Mouse (Mus musculus): ENCODE measurements at regions not wholly inside any gene's neighbourhood (a gene's known extent, or its start where the extent isn't known, plus 50 kb on each side); places are given as distances from the start of the nearest gene placed in this dataset.

DNA sequence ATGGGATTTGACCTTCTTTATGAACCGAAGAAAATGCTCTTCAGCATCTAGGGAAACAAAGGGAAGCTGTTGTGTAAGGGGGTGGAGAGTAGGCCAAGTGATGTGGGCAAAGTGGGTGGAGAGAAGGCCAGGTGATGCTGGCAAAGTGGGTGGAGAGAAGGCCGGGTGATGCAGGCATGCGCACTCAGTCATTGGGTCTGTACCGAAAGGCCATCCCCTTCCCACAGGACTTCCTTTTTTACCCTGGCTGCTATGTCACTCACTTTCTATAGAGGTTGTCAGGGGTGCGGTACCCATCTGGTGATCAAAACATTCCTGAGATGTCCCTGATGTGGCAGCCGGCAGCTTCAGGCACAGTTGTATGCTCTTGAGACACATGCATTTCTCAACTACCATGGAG is 131.2 kb upstream of the Prok2 start:
- Histone ChIP-seq H3K4me3 (ENCODE audit: low read depth, low read length) (no peak overlapping the region), H3K9ac (replicated peaks; ENCODE audit: low read depth, low read length) (no peak overlapping the region), H3K27ac (ENCODE audit: low read length) (no peak overlapping the region), H3K9me3 (ENCODE audit: control insufficient read depth, low read depth, low read length) (no peaks in the 10 kb centered on the region), H3K27me3 (ENCODE audit: control insufficient read depth, insufficient read depth, low read length) (no peaks in the 10 kb centered on the region), H3K4me2 (replicated peaks; ENCODE audit: low read depth, low read length) (no peak overlapping the region), H3K36me3 (ENCODE audit: control insufficient read depth, insufficient read depth, low read length) (no peaks in the 10 kb centered on the region), H3K4me1 (ENCODE audit: control insufficient read depth, insufficient read depth, low read length) (no peaks in the 10 kb centered on the region)
- ATAC-seq (ENCODE audit: insufficient number of reproducible peaks, insufficient read depth, low FRiP score, low read depth): no peak
- WGBS: 73% methylated on average over 6 of the region's 6 CpGs

DNA sequence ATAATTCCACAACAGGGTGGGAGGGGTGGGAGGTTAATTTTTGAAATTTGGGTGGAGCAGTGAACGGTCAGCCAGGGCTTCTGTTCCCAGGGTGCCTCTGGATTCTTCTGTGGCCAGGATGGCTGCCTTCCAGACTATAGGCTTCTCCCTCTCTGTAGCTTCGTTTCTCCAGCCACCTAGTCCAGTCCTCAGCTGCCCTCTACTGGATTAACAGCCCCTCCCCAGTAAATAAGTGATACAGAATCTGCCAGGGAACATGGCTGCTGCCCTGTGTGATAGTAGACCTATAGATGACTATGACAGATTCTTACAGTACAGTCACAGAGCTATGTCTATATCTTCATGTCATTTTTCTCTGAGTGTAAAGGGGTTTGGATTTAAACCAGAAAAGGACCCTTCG is 127.5 kb upstream of the Prok2 start:
- Histone ChIP-seq H3K4me2 (replicated peaks; ENCODE audit: low read depth, low read length) (no peak overlapping the region), H3K9ac (replicated peaks; ENCODE audit: low read depth, low read length) (no peak overlapping the region), H3K4me3 (ENCODE audit: low read depth, low read length) (no peak overlapping the region), H3K27ac (ENCODE audit: low read length) (no peak overlapping the region), H3K4me1 (ENCODE audit: control insufficient read depth, insufficient read depth, low read length) (no peaks in the 10 kb centered on the region), H3K9me3 (ENCODE audit: control insufficient read depth, low read depth, low read length) (no peaks in the 10 kb centered on the region), H3K27me3 (ENCODE audit: control insufficient read depth, insufficient read depth, low read length) (no peaks in the 10 kb centered on the region), H3K36me3 (ENCODE audit: control insufficient read depth, insufficient read depth, low read length) (no peaks in the 10 kb centered on the region)
- no peak for ATAC-seq (ENCODE audit: insufficient number of reproducible peaks, insufficient read depth, low FRiP score, low read depth)
- 42% methylated on average over 3 of the region's 3 CpGs for WGBS

DNA sequence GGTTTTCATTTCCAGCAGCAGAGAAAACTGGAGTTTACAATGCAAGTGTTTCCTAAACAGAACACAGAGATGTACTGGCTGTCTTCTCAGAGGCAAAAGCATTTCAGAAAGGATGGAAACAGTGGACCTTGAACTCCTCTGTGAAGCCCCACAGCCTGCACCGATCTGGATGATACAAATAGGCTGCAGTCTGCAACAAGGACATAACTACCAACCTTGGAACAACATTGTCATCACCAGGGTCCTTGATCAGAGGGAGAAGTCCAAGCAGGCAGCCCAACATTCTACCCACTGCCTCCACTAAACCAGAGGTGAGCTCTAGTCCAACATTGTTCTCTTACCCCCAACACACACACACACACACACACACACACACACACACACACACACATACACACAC is 124.5 kb upstream of the Prok2 start:
- Histone ChIP-seq H3K4me1 (ENCODE audit: control insufficient read depth, insufficient read depth, low read length) (no peaks in the 10 kb centered on the region), H3K9me3 (ENCODE audit: control insufficient read depth, low read depth, low read length) (no peaks in the 10 kb centered on the region), H3K36me3 (ENCODE audit: control insufficient read depth, insufficient read depth, low read length) (no peaks in the 10 kb centered on the region), H3K4me3 (ENCODE audit: low read depth, low read length) (no peak overlapping the region), H3K27ac (ENCODE audit: low read length) (no peak overlapping the region), H3K9ac (replicated peaks; ENCODE audit: low read depth, low read length) (no peak overlapping the region), H3K27me3 (ENCODE audit: control insufficient read depth, insufficient read depth, low read length) (no peaks in the 10 kb centered on the region), H3K4me2 (replicated peaks; ENCODE audit: low read depth, low read length) (no peak overlapping the region)
- WGBS: 87% methylated on average over 1 of the region's 1 CpGs
- ATAC-seq (ENCODE audit: insufficient number of reproducible peaks, insufficient read depth, low FRiP score, low read depth): no peak

DNA sequence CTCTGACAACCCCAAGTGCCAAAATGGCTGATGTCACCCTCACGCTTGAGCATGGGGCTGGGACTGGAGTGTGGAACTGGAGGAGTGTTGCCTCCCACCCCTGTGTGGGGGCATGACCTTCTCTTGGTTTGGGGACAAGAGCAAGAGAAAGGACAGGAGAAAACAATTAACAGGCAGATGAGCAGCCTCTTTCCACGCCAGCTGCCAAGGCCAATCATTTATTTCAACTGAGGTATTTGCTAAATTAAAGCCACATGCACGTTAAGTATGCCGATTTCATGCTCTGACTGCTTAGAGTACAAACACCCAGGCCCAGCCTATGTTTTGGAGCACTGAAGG is 119.3 kb upstream of the Prok2 start:
- WGBS: 45% methylated on average over 4 of the region's 4 CpGs
- H3K27ac ChIP-seq (ENCODE audit: low read length): no peak overlapping the region
- H3K27me3 ChIP-seq (ENCODE audit: control insufficient read depth, insufficient read depth, low read length): no peaks in the 10 kb centered on the region
- no peaks in the 10 kb centered on the region for H3K9me3 ChIP-seq (ENCODE audit: control insufficient read depth, low read depth, low read length)
- H3K36me3 ChIP-seq (ENCODE audit: control insufficient read depth, insufficient read depth, low read length): no peaks in the 10 kb centered on the region
- H3K4me2 ChIP-seq (replicated peaks; ENCODE audit: low read depth, low read length): no peak overlapping the region
- H3K4me3 ChIP-seq (ENCODE audit: low read depth, low read length): no peak overlapping the region
- no peak overlapping the region for H3K9ac ChIP-seq (replicated peaks; ENCODE audit: low read depth, low read length)
- no peak for ATAC-seq (ENCODE audit: insufficient number of reproducible peaks, insufficient read depth, low FRiP score, low read depth)
- no peaks in the 10 kb centered on the region for H3K4me1 ChIP-seq (ENCODE audit: control insufficient read depth, insufficient read depth, low read length)

DNA sequence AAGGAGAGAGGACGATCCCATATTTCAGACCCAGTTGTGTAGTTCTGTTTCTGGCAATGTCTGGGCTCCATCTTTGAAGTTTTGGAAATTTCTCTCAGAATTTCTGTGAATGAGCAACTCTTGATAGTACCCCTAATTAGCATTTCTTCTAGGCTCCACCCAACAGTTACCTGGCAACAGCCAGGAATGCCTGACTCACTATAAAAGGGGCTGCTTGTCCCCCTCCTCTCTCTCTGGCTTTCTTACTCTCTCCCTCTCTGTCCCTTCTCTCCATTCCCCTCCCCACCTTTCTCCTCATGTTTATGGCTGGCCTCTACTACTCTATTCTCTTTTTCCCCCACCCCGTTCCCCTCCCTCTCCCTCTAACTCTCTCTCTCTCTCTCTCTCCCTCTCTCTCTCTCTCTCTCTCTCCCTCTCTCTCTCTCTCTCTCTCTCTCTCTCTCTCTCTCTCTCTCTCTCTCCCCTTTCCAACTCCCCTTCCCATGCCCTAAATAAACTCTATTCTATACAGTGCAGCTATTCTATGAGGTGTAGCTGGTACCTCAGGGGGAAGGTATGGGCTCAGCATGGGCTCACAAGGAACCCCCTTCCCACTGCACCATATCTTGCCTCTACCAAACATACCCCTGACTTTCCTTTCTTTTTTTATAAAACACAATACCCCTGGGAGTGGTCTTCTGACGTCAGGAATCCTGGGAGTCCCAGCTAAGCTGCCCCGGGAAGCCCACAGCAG is 118.7 kb upstream of the Prok2 start:
- 36% methylated on average over 4 of the region's 4 CpGs for WGBS
- Histone ChIP-seq H3K4me2 (replicated peaks; ENCODE audit: low read depth, low read length) (no peak overlapping the region), H3K27ac (ENCODE audit: low read length) (no peak overlapping the region), H3K9ac (replicated peaks; ENCODE audit: low read depth, low read length) (no peak overlapping the region), H3K4me1 (ENCODE audit: control insufficient read depth, insufficient read depth, low read length) (no peaks in the 10 kb centered on the region), H3K27me3 (ENCODE audit: control insufficient read depth, insufficient read depth, low read length) (no peaks in the 10 kb centered on the region), H3K4me3 (ENCODE audit: low read depth, low read length) (no peak overlapping the region), H3K9me3 (ENCODE audit: control insufficient read depth, low read depth, low read length) (no peaks in the 10 kb centered on the region), H3K36me3 (ENCODE audit: control insufficient read depth, insufficient read depth, low read length) (no peaks in the 10 kb centered on the region)
- no peak for ATAC-seq (ENCODE audit: insufficient number of reproducible peaks, insufficient read depth, low FRiP score, low read depth)

DNA sequence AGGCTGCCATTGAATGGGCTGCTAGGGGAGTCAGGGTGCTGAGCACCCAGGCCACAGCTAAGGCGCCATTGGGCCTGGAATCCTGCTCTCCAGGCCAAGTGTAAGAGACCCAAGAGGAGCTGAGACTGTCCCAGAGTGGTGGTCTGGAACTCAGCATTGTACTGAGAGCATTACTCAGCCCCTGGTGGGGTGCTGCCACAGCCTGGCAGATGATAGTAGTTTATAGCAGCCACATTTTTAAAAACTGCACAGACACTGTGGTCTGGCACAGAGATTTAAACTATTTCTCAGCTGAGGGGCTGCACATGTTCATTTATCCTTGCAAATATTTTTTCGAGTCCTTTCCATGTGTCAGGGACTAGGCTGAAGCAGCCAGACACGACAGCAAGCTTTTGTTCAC is 117.3 kb upstream of the Prok2 start:
- no peaks in the 10 kb centered on the region for H3K4me1 ChIP-seq (ENCODE audit: control insufficient read depth, insufficient read depth, low read length)
- no peaks in the 10 kb centered on the region for H3K27me3 ChIP-seq (ENCODE audit: control insufficient read depth, insufficient read depth, low read length)
- no peak for ATAC-seq (ENCODE audit: insufficient number of reproducible peaks, insufficient read depth, low FRiP score, low read depth)
- no peak overlapping the region for H3K9ac ChIP-seq (replicated peaks; ENCODE audit: low read depth, low read length)
- no peak overlapping the region for H3K4me3 ChIP-seq (ENCODE audit: low read depth, low read length)
- no peak overlapping the region for H3K4me2 ChIP-seq (replicated peaks; ENCODE audit: low read depth, low read length)
- 77% methylated on average over 3 of the region's 3 CpGs for WGBS
- H3K9me3 ChIP-seq (ENCODE audit: control insufficient read depth, low read depth, low read length): no peaks in the 10 kb centered on the region
- no peaks in the 10 kb centered on the region for H3K36me3 ChIP-seq (ENCODE audit: control insufficient read depth, insufficient read depth, low read length)
- no peak overlapping the region for H3K27ac ChIP-seq (ENCODE audit: low read length)

DNA sequence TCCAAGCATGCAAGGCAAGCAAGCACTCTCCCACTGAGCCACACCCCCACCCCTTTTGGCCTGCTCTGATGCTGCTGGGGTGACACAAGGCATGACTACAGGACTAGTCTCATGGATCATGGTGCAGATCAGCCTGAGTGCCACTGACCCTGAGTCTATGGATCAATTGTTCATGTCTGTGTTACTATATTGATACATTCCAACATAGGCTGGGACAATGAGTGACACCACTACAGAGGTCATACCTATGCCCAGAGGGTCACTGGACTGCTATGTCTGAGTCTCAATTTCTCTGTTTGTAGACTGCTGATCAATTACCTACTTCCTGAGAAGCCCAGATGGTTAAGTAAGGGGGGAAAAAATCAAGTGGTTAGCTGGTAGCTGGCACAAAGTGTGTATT is 116.5 kb upstream of the Prok2 start:
- Histone ChIP-seq H3K36me3 (ENCODE audit: control insufficient read depth, insufficient read depth, low read length) (no peaks in the 10 kb centered on the region), H3K4me1 (ENCODE audit: control insufficient read depth, insufficient read depth, low read length) (no peaks in the 10 kb centered on the region), H3K9me3 (ENCODE audit: control insufficient read depth, low read depth, low read length) (no peaks in the 10 kb centered on the region), H3K4me3 (ENCODE audit: low read depth, low read length) (no peak overlapping the region), H3K27ac (ENCODE audit: low read length) (no peak overlapping the region), H3K9ac (replicated peaks; ENCODE audit: low read depth, low read length) (no peak overlapping the region), H3K27me3 (ENCODE audit: control insufficient read depth, insufficient read depth, low read length) (no peaks in the 10 kb centered on the region), H3K4me2 (replicated peaks; ENCODE audit: low read depth, low read length) (no peak overlapping the region)
- no peak for ATAC-seq (ENCODE audit: insufficient number of reproducible peaks, insufficient read depth, low FRiP score, low read depth)

DNA sequence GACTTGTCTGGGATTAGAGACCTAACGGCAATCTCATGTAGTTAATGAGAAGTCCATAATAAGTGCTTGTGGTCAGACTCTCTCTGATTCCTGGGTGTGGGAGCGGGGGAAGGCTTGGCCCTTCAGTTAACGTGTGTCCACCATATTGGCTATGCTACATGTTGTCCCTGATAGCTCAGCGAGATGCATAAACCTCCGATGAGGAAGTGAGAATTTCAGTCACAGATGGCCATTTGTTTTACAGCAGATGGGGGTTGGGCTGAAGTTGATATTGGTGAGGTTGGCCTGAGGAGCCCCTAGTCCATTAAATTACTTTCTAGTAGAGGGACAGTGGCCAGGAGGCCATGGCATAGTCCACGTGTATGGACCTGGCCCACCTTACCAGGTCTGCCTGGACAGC is 114.6 kb upstream of the Prok2 start:
- H3K4me2 ChIP-seq (replicated peaks; ENCODE audit: low read depth, low read length): no peak overlapping the region

DNA sequence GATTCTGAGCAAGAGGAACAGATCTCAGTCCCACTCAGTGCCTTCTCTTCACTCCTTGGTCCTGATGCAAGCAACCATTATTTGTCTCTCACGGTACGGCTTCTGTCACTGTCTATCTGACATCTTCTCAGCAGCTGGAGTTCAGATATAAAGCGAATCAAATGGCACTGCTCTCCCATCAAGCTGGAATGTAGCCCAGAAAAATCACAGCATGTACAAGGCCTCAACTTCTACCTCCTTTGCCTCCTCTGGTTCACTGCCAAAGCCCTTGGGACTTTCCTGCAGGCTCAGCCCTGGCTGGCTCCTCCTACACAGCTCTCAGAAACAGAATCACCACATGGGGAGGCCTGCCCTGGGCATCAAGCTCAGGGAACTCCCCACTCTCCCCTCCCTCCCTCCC is 107.1 kb upstream of the Prok2 start:
- no peak overlapping the region for H3K4me2 ChIP-seq (replicated peaks; ENCODE audit: low read depth, low read length)
- 24% methylated on average over 3 of the region's 3 CpGs for WGBS
- H3K4me1 ChIP-seq (ENCODE audit: control insufficient read depth, insufficient read depth, low read length): 0 out of 2 replicates have a peak, but pooled peaks cover 3% of the 10 kb centered on the region
- peak; percentile 87; the same call in 1 of the 2 replicates for ATAC-seq (ENCODE audit: insufficient number of reproducible peaks, insufficient read depth, low FRiP score, low read depth)
- H3K27ac ChIP-seq (ENCODE audit: low read length): no peak overlapping the region
- H3K36me3 ChIP-seq (ENCODE audit: control insufficient read depth, insufficient read depth, low read length): no peaks in the 10 kb centered on the region
- no peaks in the 10 kb centered on the region for H3K27me3 ChIP-seq (ENCODE audit: control insufficient read depth, insufficient read depth, low read length)
- no peaks in the 10 kb centered on the region for H3K9me3 ChIP-seq (ENCODE audit: control insufficient read depth, low read depth, low read length)
- H3K9ac ChIP-seq (replicated peaks; ENCODE audit: low read depth, low read length): no peak overlapping the region
- no peak overlapping the region for H3K4me3 ChIP-seq (ENCODE audit: low read depth, low read length)

More for the DNA sequence above, 114.6 kb upstream of the Prok2 start:
- H3K4me1 ChIP-seq (ENCODE audit: control insufficient read depth, insufficient read depth, low read length): no peaks in the 10 kb centered on the region
- H3K4me3 ChIP-seq (ENCODE audit: low read depth, low read length): no peak overlapping the region
- H3K27me3 ChIP-seq (ENCODE audit: control insufficient read depth, insufficient read depth, low read length): no peaks in the 10 kb centered on the region
- no peak overlapping the region for H3K9ac ChIP-seq (replicated peaks; ENCODE audit: low read depth, low read length)
- WGBS: 87% methylated on average over 6 of the region's 6 CpGs
- H3K9me3 ChIP-seq (ENCODE audit: control insufficient read depth, low read depth, low read length): no peaks in the 10 kb centered on the region
- ATAC-seq (ENCODE audit: insufficient number of reproducible peaks, insufficient read depth, low FRiP score, low read depth): no peak
- no peak overlapping the region for H3K27ac ChIP-seq (ENCODE audit: low read length)
- no peaks in the 10 kb centered on the region for H3K36me3 ChIP-seq (ENCODE audit: control insufficient read depth, insufficient read depth, low read length)
